Mouse (Mus musculus): ENCODE data around the gene Ankrd39.
"Not testable (repeated sequence)": the region's sequence is repeated elsewhere in the genome, so short reads cannot be mapped to it uniquely, and the experiment has no call there.

Ankrd39 gene

DNA sequence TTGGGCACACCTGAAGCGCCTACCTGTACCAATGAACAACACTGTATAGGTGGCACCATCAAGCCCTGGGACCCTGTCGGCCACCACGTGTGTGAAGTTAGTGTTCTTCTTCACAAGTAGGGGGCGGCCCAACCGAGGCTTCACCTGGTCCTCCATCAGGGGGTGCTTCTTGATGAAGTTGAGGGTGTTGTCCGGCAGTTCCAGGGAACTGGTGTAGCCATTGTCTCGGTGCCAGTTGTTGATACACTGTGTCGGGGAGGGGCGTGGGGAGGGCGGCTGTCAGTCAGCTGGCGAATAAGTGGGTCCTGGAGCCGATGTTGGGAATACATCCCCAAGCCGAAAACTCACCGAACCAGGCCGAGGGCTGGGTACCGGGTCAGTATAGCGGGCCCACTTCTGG lies 4.7 kb upstream of the Ankrd39 start:
- DNase-seq: peak in 1 of 2 experiments; percentile 49

DNA sequence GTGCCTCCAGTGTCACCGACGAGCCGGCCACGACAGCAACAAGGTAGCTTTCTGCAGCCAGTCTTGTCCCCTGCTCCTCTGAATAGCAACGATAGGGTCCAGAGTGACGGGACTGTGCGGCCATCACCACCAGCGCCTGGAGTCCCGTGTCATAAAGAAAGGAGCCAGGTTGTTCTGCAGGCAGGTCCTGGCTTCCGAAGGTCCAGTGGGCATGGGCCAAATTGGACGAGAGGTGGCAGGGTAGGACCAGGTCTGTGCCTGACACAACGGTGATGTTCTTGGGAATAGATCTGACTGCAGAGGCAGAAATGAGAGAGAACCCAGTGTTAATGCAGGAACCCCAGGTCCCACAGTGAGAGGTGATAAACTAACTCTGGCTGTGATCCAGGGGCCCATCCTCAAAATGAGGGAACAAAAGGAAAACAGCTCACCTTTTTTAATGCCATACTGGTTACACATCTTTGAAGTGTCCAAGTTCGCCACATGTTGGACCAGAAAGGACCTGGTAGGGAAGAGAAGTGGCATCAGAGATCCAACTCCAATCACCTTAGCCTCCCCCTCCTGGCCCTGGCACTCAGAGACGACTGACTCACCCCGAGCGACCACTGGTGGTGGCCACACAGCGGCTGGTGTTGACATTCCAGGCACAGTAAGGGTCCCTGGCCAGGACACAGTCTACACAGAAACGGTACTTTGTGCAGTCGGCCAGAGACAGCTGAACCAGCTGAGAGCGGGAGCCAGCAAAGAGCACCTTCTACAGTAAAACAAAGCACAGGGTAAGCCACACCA lies 3.0 kb upstream of the Ankrd39 start:
- peak; percentile 68 to 71 for DNase-seq

GRCm38 (mm10) chr1:36549491-36549890 lies 2.2 kb upstream of the Ankrd39 start:
- peak in 1 of 2 experiments; percentile 30 for DNase-seq

DNA sequence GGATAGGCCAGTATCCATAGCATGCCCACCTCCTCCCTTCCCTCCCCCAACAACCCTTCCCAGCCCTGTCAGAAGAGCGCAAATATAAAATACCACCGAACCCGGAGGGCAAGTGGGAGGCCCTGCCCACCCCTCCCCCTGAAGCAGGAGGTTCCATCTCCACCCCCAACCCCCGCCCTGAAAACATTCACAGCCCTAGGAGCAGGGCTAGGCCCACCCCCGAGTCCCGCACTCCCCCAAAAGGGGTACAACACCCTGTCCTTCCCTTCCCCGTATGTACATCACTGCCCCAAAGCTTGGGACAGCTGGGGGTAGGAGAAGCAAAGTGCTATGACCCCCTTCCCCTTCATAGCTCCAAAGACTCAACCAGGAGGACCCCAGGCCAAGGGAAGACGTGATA lies 1.5 kb upstream of the Ankrd39 start:
- DNase-seq: no peak

DNA sequence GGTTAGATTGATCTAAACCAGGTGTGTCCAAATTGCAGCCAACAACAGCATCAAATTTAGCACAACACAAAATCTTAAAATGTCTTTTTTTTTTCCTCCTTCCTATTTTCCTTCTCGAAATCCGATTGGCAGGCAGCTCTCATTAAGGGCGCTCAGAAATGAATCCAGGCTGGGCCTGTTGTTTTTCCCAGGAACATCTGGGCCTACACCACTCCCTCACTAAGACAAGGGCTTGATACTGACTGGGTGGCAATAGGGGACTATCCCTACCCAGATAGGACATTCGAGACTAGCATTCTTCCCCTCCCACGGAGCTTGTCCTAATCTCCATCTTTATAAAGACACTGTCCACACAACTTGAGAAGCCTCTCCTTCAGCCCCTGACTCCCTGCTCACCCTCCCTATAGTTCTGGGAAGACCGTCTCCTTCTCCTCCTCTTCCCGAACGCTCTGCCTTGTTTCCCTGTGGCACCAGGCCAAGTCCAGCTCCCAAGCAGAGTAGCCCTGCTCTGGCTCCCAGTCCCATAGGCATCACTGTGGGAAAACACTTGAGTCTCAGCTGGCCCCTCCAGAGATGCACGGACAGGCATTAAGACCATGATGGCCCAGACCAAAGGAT lies 845 bp upstream of the Ankrd39 start:
- peak; percentile 67 to 73 for DNase-seq

- DNase-seq: peak in 1 of 2 experiments; percentile 60
Observed at GRCm38 (mm10) chr1:36545845-36546600, 1.2 kb downstream of the Ankrd39 start.

GRCm38 (mm10) chr1:36545382-36545781 lies 1.9 kb downstream of the Ankrd39 start:
- no peak for DNase-seq

- no peak for DNase-seq
Observed at GRCm38 (mm10) chr1:36542925-36543324, 4.3 kb downstream of the Ankrd39 start.

DNA sequence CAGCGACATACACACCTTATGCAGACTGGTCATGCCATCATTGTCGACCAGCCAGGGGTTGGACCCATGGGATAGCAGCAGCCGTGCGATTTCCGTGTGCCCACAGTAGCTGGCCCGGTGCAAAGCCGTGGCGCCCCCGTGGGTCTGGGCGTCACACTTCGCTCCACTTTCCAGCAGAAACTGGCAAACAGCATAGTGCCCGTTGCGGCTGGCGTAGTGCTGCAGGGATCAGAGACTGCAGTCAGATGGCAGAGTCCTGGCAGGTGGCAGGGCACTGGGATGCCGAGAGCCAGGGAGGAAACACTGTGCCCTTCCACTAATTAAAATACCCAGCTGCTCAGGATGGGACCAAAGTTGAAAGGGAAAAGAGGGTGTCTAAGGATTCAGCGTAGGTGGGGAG lies 5.4 kb downstream of the Ankrd39 start:
- peak; percentile 78 for DNase-seq

GRCm38 (mm10) chr1:36540807-36541206 lies 6.4 kb downstream of the Ankrd39 start:
- no peak for DNase-seq

DNA sequence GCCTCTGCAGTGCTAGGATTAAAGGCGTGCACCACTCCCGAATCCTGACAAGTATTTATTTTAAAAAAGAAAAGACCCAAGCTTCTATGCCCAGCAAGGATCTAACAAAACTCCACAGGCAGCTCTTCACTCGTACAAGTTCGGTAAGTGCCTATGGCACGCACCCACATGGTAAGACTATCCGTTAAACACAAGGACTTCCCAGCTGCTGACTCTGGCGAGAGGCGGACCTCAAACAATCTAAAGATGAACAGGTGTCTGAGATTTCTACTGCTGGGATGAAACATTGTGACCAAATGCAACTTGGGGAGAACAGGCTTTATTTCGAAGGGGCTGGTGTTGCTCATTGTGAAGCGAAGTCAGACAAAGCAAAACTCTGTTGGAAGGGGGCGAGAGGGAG lies 7.1 kb downstream of the Ankrd39 start:
- no peak for DNase-seq

DNA sequence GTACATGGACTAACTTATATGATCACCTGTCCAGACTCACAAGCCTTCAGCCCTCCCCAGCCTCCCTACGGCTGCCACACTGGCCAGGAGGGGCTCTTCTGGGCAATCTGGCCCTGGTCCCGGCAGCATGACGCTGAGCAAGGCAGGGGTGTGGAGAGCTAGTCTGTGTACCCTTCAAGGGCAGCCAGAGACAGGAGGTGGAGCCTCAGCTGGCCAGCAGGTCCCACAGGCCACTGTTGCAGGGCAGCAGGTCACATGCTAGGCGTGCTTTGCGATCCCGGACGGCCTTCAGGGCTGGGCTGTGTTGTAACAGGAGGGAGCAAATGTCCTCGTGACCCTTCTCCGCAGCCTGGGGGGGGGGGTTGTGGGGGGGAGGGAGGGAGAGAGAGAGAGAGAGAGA lies 8.1 kb downstream of the Ankrd39 start, which contains the start of gene Gm42417:
Gene Gm42417, minus strand, starts transcription at position 244 of the 400 bp plus-strand sequence.
- no peak for DNase-seq

GRCm38 (mm10) chr1:36538727-36539126 lies 8.5 kb downstream of the Ankrd39 start:
- no peak for DNase-seq

DNA sequence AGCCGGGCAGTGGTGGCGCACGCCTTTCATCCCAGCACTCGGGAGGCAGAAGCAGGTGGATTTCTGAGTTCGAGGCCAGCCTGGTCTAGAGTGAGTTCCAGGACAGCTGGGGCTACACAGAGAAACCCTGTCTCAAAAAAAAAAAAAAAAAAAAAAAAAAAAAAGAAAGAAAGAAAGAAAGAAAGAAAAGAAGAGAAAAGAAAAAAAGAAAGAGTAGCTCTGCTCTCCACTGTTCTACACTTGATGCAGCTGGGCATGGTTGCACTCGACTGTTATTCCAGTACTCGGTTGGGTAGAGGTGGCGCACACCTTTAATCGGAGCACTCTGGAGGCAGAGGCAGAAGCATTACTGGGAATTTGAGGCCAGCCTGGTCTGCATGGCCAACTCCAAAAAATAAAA lies 10.5 kb downstream of the Ankrd39 start, which contains the start of gene Ankrd23:
Gene Ankrd23, minus strand, starts transcription at position 101 of the 400 bp plus-strand sequence.
- DNase-seq: not testable (repeated sequence)

DNA sequence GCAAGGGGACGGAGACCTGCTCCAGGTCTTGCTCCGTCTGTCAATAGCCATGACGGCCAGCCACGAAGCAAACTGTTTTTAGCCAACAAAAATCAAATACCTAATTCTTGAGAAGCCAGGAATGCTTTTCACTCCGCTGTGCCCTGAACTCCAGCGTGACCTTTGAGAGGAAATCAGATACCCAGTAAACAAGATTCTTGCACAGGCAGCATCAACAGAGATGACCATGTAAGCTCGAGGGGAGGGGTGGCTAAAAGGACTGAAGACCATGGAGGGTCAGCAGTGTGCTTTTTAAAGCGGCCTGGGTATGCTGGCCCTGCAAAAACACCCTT lies 10.9 kb downstream of the Ankrd39 start:
- no peak for DNase-seq

DNA sequence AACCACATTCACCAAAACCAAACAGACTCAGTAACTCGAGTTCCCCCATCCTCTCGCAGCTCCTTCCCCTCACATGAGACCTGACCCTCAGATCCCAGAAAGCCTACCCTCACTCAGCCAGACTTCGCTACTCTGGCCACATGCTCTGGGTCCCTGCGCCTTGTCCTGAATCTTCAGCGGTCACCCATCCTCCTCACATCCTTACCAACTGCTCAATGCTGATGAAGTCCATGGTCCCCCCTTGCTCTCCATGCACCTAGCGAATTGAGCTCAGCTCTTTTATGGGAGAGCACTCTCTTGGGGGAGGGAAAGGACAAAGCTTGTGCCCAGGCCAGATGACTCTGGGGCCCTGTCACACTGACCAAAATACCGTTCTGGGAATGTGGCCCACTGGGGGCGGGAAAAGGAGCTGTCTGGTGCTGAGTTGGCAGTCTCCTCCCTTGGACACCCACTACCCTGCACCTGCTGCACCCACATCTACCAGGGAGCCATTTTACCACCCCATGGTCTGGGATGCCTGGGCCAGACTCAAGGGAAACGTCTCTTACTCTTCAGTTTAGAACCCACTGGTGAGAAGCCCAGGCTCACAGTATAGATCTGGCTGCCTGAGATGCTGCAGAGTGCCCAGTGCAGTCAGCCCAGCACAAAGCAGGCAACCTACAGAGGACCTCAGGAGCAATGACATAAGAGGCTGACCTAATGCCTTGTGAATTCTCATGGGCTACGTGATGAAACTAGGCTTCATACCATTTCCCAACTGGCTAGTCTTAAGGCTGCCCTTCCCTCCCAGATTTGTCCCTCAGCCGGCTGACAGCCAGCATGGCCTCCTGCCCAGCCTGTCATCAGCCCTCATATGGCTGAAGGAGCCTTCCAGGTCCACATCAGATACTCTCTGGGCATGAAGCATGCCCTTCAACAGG lies 11.5 kb downstream of the Ankrd39 start:
- DNase-seq: peak; percentile 87 to 93

DNA sequence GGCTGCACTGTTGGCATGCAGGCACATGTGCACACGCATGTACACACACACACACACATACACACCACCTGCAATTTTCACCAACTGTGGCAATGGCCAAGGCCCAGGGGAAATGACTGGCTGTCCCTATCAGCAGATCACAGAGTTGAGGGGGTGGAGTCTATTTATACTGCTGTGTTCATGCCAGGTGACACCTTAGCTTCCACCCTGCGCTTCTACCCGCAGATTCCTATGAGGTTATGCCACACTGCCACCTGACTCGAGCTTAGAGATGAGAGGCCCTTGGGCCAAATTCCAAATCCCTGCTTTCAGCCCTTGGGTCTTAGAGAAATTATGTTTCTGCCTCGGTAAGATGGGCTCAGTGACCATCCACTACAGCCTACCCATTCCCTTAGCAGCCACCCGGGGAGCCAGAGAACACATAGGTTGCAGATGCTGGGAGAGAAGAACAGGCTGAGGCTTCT lies 12.6 kb downstream of the Ankrd39 start:
- DNase-seq: no peak

GRCm38 (mm10) chr1:36533546-36533945 lies 13.7 kb downstream of the Ankrd39 start:
- no peak for DNase-seq

DNA sequence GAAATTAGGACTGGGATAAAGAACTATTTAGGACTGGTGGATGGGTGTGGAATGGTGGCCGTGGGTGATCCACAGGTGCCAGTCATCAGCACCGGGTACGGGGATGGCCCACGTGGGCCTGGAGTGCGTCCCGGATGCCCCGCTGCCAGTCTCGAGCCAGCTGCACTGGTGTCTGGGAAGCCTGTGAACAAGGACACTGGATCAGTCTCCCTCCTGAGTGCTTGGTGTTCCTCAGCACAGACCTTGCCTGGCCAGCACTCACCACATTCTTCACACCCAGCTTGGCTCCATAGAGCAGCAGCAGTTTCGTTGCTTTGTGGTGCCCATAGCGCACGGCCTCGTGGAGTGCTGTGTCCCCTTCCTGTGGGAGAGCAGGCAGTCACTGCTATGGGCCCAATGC lies 15.8 kb downstream of the Ankrd39 start:
- DNase-seq: no peak

DNA sequence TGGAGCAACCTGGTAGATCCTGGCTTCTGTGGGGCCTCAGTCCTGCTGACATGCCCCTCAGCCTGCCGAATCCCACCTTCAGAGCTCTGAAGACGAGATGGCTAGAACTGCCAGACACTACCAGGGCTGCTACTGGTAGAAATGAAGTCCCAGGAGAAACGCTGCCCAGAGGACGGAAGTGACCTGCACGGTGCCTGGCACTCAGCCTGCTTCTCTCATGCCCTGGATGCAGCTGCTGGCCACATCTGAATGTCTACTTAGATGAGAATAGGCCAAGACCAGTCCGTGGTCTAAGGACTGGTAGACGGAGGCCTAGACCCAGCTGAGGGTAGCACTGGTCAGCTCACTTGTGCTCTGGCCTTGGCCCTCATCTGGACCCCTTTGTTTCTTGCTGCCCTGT lies 16.3 kb downstream of the Ankrd39 start:
- no peak for DNase-seq

GRCm38 (mm10) chr1:36530485-36530884 lies 16.8 kb downstream of the Ankrd39 start:
- peak in 1 of 2 experiments; percentile 59 for DNase-seq

- DNase-seq: no peak
Observed at GRCm38 (mm10) chr1:36529875-36530274, 17.4 kb downstream of the Ankrd39 start.
